Mouse (Mus musculus) CH12.LX (cell line): ENCODE measurements around the gene Hmox1.

Source experiments
- BHLHE40 ChIP-seq: IDR thresholded peaks from 2 replicates; pipeline ENCODE4 v1.6.1; 2011; ENCODE audit warnings: mild to moderate bottlenecking, low read depth, low read length, improper control_type of control experiment
- CTCF ChIP-seq, 2 experiments: IDR thresholded peaks in 1 of 2; conservative IDR thresholded peaks in 1 of 2; 2 replicates each; pipeline ENCODE4 v1.5.1; 2011 to 2012; ENCODE audit warnings: low read depth in 2 of 2, low read length in 2 of 2, improper control_type of control experiment in 1 of 2, inconsistent platforms in 1 of 2, mild to moderate bottlenecking in 1 of 2, moderate library complexity in 1 of 2
- E2F4 ChIP-seq: IDR thresholded peaks from 2 replicates; pipeline ENCODE4 v1.6.1; 2011; ENCODE audit warnings: low read depth, low read length, improper control_type of control experiment; ENCODE audit not compliant: insufficient replicate concordance
- EP300 ChIP-seq: IDR thresholded peaks from 2 replicates; pipeline ENCODE4 v1.6.1; 2011; ENCODE audit warnings: low read length, improper control_type of control experiment
- HCFC1 ChIP-seq: IDR thresholded peaks from 2 replicates; pipeline ENCODE4 v1.6.1; 2012; ENCODE audit warnings: low read depth, mild to moderate bottlenecking, inconsistent platforms, low read length, improper control_type of control experiment
- JUND ChIP-seq: conservative IDR thresholded peaks from 2 replicates; pipeline ENCODE4 v1.6.1; 2011; ENCODE audit warnings: low read depth, low read length, improper control_type of control experiment
- KAT2A ChIP-seq: IDR thresholded peaks from 2 replicates; pipeline ENCODE4 v1.6.1; 2012; ENCODE audit warnings: low read length, improper control_type of control experiment, inconsistent platforms; ENCODE audit not compliant: insufficient replicate concordance
- MAFK ChIP-seq: IDR thresholded peaks from 2 replicates; pipeline ENCODE4 v1.6.1; 2011; ENCODE audit warnings: low read length, improper control_type of control experiment; ENCODE audit not compliant: insufficient replicate concordance
- NELFE ChIP-seq: IDR thresholded peaks from 2 replicates; pipeline ENCODE4 v1.6.1; 2011; ENCODE audit warnings: low read depth, low read length, improper control_type of control experiment
- POLR2A ChIP-seq: IDR thresholded peaks from 2 replicates; pipeline ENCODE4 v1.6.1; 2011; ENCODE audit warnings: low read depth, mild to moderate bottlenecking, improper control_type of control experiment, low read length
- RAD21 ChIP-seq: IDR thresholded peaks from 2 replicates; pipeline ENCODE4 v1.6.1; 2011; ENCODE audit warnings: low read depth, mild to moderate bottlenecking, low read length, improper control_type of control experiment, moderate library complexity
- TCF12 ChIP-seq: IDR thresholded peaks from 2 replicates; pipeline ENCODE4 v1.6.1; 2014; ENCODE audit warnings: low read depth, mild to moderate bottlenecking, inconsistent platforms, low read length, improper control_type of control experiment
- USF1 ChIP-seq: IDR thresholded peaks from 2 replicates; pipeline ENCODE4 v1.6.1; 2014; ENCODE audit warnings: low read depth, mild to moderate bottlenecking, inconsistent platforms, low read length, improper control_type of control experiment
- ZNF384 ChIP-seq: IDR thresholded peaks from 2 replicates; pipeline ENCODE4 v1.6.1; 2012; ENCODE audit warnings: low read depth, low read length, improper control_type of control experiment, inconsistent platforms

- TF ChIP-seq USF1 (no peak), EP300 (0 out of 2 replicates have a peak, but pooled peaks have one; percentile 39), RAD21 (no peak), BHLHE40 (no peak), NELFE (no peak), KAT2A (no peak), CTCF (conservative IDR thresholded peaks at IDR 0.05 in 1 of 2, IDR thresholded peaks at IDR 0.05 in 1 of 2; ENCODE audit: low read depth in 2 of 2, low read length in 2 of 2) (no peak), E2F4 (no peak), TCF12 (no peak), HCFC1 (no peak), POLR2A (no peak), ZNF384 (no peak), MAFK (no peak), JUND (no peak)
Measured at GRCm38 (mm10) chr8:75086002-75086401, 7.4 kb upstream of the Hmox1 start.
